Mouse (Mus musculus) liver, embryonic 14.5 days (tissue): Measurements from ENCODE around the gene Pars2.

Experiments used
- CTCF ChIP-seq: IDR thresholded peaks from 2 replicates; pipeline ENCODE4 v1.5.1; 2016; ENCODE audit warnings: antibody characterized with exemption, low read depth, control low read depth
- EP300 ChIP-seq: IDR thresholded peaks from 2 replicates; pipeline ENCODE4 v1.6.1; 2016; ENCODE audit warnings: antibody characterized with exemption, low read depth

GRCm38 (mm10) chr4:106666546-106666945 is 15.7 kb downstream of the Pars2 start:
- TF ChIP-seq EP300 = no peak
- TF ChIP-seq CTCF = no peak
